Mouse (Mus musculus) embryonic facial prominence, embryonic 11.5 days (tissue): ENCODE measurements around the gene Rftn1. TPM values are rescaled to one million over a fixed set of nuclear protein-coding genes. Genes with fewer than 3 reads are reported as not detected.

Experiments
- ATAC-seq: fragments of 200-750 bp; cut with Nextera tagmentation; replicated peaks from 2 replicates; pipeline ENCODE4 v1.8.0; 2017; ENCODE audit warnings: low read depth; ENCODE audit not compliant: insufficient number of reproducible peaks, low FRiP score, low TSS enrichment
- DNase-seq: peaks from one replicate; pipeline ENCODE4 v3.0.0-alpha.2; 2015; ENCODE audit warnings: low spot score
- H3K27ac ChIP-seq: fragments of 300-500 bp; sonication (generic); replicated peaks from 2 replicates; pipeline ENCODE4 v1.5.1; 2014; ENCODE audit warnings: mild to moderate bottlenecking, low read depth, low read length, control low read depth
- H3K27me3 ChIP-seq: fragments of 300-500 bp; sonication (generic); 2 replicates; pipeline ENCODE4 v1.6.1; 2014; ENCODE audit warnings: mild to moderate bottlenecking, low read length, moderate library complexity, mixed read lengths; ENCODE audit not compliant: control insufficient read depth, insufficient read depth
- H3K36me3 ChIP-seq: fragments of 300-500 bp; sonication (generic); replicated peaks from 2 replicates; pipeline ENCODE4 v1.6.1; 2014; ENCODE audit warnings: low read depth, mild to moderate bottlenecking, low read length, moderate library complexity, mixed read lengths; ENCODE audit not compliant: control insufficient read depth, insufficient read depth
- H3K4me1 ChIP-seq: fragments of 300-500 bp; sonication (generic); 2 replicates; pipeline ENCODE4 v1.6.1; 2014; ENCODE audit warnings: low read length, mixed read lengths; ENCODE audit not compliant: control insufficient read depth, insufficient read depth
- H3K4me2 ChIP-seq: fragments of 300-500 bp; sonication (generic); 2 replicates; pipeline ENCODE4 v1.6.1; 2014; ENCODE audit warnings: low read depth, mild to moderate bottlenecking, control low read depth, low read length, moderate library complexity
- H3K4me3 ChIP-seq: fragments of 300-500 bp; sonication (generic); 2 replicates; pipeline ENCODE4 v1.5.1; 2014; ENCODE audit warnings: low read depth, low read length, control low read depth
- H3K9ac ChIP-seq: fragments of 300-500 bp; sonication (generic); replicated peaks from 2 replicates; pipeline ENCODE4 v1.6.1; 2014; ENCODE audit warnings: mild to moderate bottlenecking, control low read depth, low read length
- H3K9me3 ChIP-seq: fragments of 300-500 bp; sonication (generic); replicated peaks from 2 replicates; pipeline ENCODE4 v1.6.1; 2016; ENCODE audit warnings: mild to moderate bottlenecking, low read length, inconsistent platforms, mixed read lengths; ENCODE audit not compliant: control insufficient read depth
- WGBS: fragments of 180-500 bp; shearing (Covaris S2); extraction: QIAGEN DNeasy Blood & Tissue Kit; methylation state at CpG from one replicate; pipeline ENCODE4 v1.1.7; 2014; 5-methylcytosine and 5-hydroxymethylcytosine counted together
- polyA plus RNA-seq: library from polyadenylated mRNA; unstranded; fragments of >200 nt; fragmentation: Nextera tagmentation; extraction: Ambion mirVana; gene quantifications from 2 replicates; pipeline ENCODE4 v1.2.1, GENCODE M21; 2014

Gene Rftn1
- polyA plus RNA-seq, 1 experiment from 2014 or later, result 6.5 TPM

DNA sequence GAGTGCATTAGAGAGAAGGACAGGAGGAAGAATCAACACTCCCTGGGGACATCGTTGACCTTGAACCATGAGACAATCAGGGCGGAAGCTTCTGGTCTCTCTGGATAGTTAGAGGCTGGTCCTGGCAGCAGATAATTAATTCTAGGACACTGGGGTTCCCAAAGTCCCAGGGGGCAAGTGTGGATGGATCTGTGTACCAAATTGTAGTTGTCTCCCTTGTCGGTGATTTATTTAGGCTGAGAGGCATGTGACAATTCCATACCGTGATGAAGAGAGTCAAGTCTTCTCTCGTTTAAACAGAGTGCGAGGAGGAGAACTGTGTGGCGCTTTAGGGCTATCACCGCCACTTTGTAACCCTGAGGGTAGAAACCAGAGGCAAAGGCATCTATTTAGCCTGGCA lies 40.7 kb upstream of the Rftn1 start:
- H3K9me3 ChIP-seq, result no peaks in the 10 kb centered on the region
- H3K27me3 ChIP-seq, result no peaks in the 10 kb centered on the region
- H3K36me3 ChIP-seq, result no peaks in the 10 kb centered on the region
- no peaks in the 10 kb centered on the region for H3K4me1 ChIP-seq
- DNase-seq (no peak), ATAC-seq (no peak)
- no peak overlapping the region for H3K4me2 ChIP-seq
- 90% methylated on average over 8 of the region's 8 CpGs for WGBS
- no peak overlapping the region for H3K9ac ChIP-seq
- no peak overlapping the region for H3K27ac ChIP-seq
- H3K4me3 ChIP-seq, result no peak overlapping the region

GRCm38 (mm10) chr17:50229534-50229933 lies 39.1 kb upstream of the Rftn1 start:
- no peak for ATAC-seq
- Histone ChIP-seq H3K27me3 (no peaks in the 10 kb centered on the region), H3K9me3 (no peaks in the 10 kb centered on the region), H3K27ac (no peak overlapping the region), H3K4me2 (no peak overlapping the region), H3K4me3 (no peak overlapping the region), H3K36me3 (no peaks in the 10 kb centered on the region), H3K9ac (no peak overlapping the region), H3K4me1 (no peaks in the 10 kb centered on the region)
- DNase-seq, result no peak
- 87% methylated on average over 4 of the region's 4 CpGs for WGBS

- no peak overlapping the region for H3K4me2 ChIP-seq
- no peaks in the 10 kb centered on the region for H3K4me1 ChIP-seq
- 74% methylated on average over 7 of the region's 7 CpGs for WGBS
- H3K27ac ChIP-seq, result no peak overlapping the region
- H3K9ac ChIP-seq, result no peak overlapping the region
- H3K36me3 ChIP-seq, result no peaks in the 10 kb centered on the region
- DNase-seq (no peak), ATAC-seq (no peak)
- no peaks in the 10 kb centered on the region for H3K27me3 ChIP-seq
- no peaks in the 10 kb centered on the region for H3K9me3 ChIP-seq
- H3K4me3 ChIP-seq, result no peak overlapping the region
Measured at GRCm38 (mm10) chr17:50227366-50227765, 36.9 kb upstream of the Rftn1 start.

GRCm38 (mm10) chr17:50224718-50225117 lies 34.2 kb upstream of the Rftn1 start:
- Histone ChIP-seq H3K36me3 (no peaks in the 10 kb centered on the region), H3K27ac (no peak overlapping the region), H3K4me1 (no peaks in the 10 kb centered on the region), H3K4me2 (no peak overlapping the region), H3K4me3 (no peak overlapping the region), H3K27me3 (no peaks in the 10 kb centered on the region), H3K9ac (no peak overlapping the region), H3K9me3 (no peaks in the 10 kb centered on the region)
- whole genome bisulfite sequencing, result 78% methylated on average over 5 of the region's 5 CpGs
- no peak for DNase-seq
- ATAC-seq, result no peak

DNA sequence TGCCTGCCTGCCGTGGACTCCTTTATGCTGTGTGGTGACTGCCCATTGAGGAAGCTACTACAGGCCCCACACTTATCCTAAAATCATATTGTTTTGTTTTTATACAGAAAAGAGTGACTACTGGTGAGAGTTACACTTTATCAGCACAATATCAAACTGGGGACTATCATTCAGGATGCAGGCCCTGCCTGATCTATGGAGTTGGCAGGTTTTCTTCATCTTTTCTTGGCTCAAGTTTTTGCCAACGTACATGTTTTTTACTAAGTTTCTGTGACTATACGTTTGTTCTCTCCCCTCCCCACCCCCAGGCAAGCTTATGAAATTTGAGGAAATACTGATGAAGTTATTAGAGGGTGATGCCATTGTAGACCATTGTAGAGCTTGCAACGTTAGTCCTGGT lies 27.5 kb upstream of the Rftn1 start:
- no peak overlapping the region for H3K27ac ChIP-seq
- no peaks in the 10 kb centered on the region for H3K9me3 ChIP-seq
- no peaks in the 10 kb centered on the region for H3K27me3 ChIP-seq
- WGBS, result 74% methylated on average over 4 of the region's 4 CpGs
- no peak overlapping the region for H3K9ac ChIP-seq
- H3K36me3 ChIP-seq, result no peaks in the 10 kb centered on the region
- no peak for ATAC-seq
- no peak overlapping the region for H3K4me2 ChIP-seq
- no peaks in the 10 kb centered on the region for H3K4me1 ChIP-seq
- no peak overlapping the region for H3K4me3 ChIP-seq
- DNase-seq, result no peak

GRCm38 (mm10) chr17:50215104-50215503 lies 24.6 kb upstream of the Rftn1 start:
- H3K27me3 ChIP-seq, result no peaks in the 10 kb centered on the region
- no peaks in the 10 kb centered on the region for H3K36me3 ChIP-seq
- H3K27ac ChIP-seq, result no peak overlapping the region
- no peaks in the 10 kb centered on the region for H3K9me3 ChIP-seq
- H3K4me2 ChIP-seq, result no peak overlapping the region
- no peaks in the 10 kb centered on the region for H3K4me1 ChIP-seq
- ATAC-seq (no peak), DNase-seq (no peak)
- no peak overlapping the region for H3K4me3 ChIP-seq
- H3K9ac ChIP-seq, result no peak overlapping the region
- 91% methylated on average over 6 of the region's 6 CpGs for WGBS

GRCm38 (mm10) chr17:50213117-50213516 lies 22.6 kb upstream of the Rftn1 start:
- H3K9ac ChIP-seq, result no peak overlapping the region
- no peak overlapping the region for H3K4me2 ChIP-seq
- no peaks in the 10 kb centered on the region for H3K9me3 ChIP-seq
- 84% methylated on average over 4 of the region's 4 CpGs for WGBS
- H3K4me3 ChIP-seq, result no peak overlapping the region
- H3K4me1 ChIP-seq, result no peaks in the 10 kb centered on the region
- no peaks in the 10 kb centered on the region for H3K36me3 ChIP-seq
- no peaks in the 10 kb centered on the region for H3K27me3 ChIP-seq
- ATAC-seq, result no peak
- no peak overlapping the region for H3K27ac ChIP-seq
- DNase-seq, result no peak

DNA sequence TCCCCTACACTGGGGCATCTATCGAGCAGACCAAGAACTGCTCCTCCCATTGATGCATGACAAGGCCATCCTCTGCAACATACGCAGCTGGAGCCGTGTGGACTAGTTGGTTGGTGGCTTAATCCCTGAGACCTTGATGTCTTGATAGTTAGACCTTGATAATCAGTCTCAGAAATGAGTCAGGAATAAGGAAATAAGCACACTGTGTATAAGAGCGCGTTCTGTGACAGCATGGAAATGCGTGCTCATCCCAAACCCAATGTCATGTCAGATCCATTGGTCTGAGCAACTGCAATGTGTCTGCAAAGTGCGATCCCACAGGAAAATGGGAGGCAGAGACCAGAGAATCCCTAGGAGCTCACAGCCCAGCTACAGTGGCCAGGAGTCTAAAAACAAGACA lies 21.3 kb upstream of the Rftn1 start:
- 89% methylated on average over 7 of the region's 7 CpGs for WGBS
- H3K9me3 ChIP-seq, result no peaks in the 10 kb centered on the region
- no peak overlapping the region for H3K4me2 ChIP-seq
- H3K36me3 ChIP-seq, result no peaks in the 10 kb centered on the region
- H3K27me3 ChIP-seq, result no peaks in the 10 kb centered on the region
- H3K4me3 ChIP-seq, result no peak overlapping the region
- ATAC-seq (no peak), DNase-seq (no peak)
- no peak overlapping the region for H3K27ac ChIP-seq
- H3K9ac ChIP-seq, result no peak overlapping the region
- no peaks in the 10 kb centered on the region for H3K4me1 ChIP-seq
